Mouse (Mus musculus): ENCODE data around the gene Lin28b.

The Lin28b gene

GRCm38 (mm10) chr10:45370545-45370944 is 115.7 kb downstream of the Lin28b start:
- TF ChIP-seq GATA4 (IDR thresholded peaks at IDR 0.05; ENCODE audit: insufficient replicate concordance, low read length) = no peak

- TF ChIP-seq GATA4 (IDR thresholded peaks at IDR 0.05; ENCODE audit: insufficient replicate concordance, low read length) = no peak
These were observed 116.6 kb downstream of the Lin28b start for GRCm38 (mm10) chr10:45369639-45370038.

DNA sequence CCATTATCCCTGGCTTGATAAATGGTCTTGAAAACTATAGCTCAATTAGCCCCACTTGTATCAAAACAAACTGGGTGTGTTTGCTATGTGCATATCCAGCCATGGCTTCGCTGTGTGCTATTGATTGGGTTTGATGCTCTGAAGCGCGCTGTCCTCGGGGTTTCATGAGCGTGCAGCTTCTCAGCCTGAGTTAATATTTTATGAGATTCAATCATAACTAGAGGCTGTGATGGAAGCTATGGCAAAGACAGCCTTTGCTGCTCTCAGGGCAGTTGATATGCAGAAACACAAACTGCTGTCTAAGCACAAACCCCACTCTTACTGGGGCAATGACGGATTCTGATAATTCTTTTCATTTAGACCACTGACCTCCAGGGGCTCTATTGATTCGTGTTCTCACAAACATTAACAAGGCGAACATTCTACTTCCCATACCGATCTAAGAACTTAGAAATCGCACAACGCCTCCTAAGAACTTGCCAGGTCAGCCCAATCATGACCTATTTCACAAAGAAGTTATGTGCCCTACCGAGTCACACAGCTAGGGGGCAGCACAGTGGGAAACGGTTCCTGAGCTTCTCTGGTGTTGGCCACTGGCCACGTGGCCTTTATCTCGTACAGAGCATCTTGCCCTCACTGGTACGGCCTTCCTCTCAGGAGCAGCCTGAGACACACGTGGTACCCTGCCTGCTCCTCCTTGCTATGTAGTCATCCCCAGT is 119.0 kb downstream of the Lin28b start:
- no peak for TF ChIP-seq GATA4 (IDR thresholded peaks at IDR 0.05; ENCODE audit: insufficient replicate concordance, low read length)

- no peak for TF ChIP-seq GATA4 (IDR thresholded peaks at IDR 0.05; ENCODE audit: insufficient replicate concordance, low read length)
These were observed 122.8 kb downstream of the Lin28b start for GRCm38 (mm10) chr10:45363396-45363795.

DNA sequence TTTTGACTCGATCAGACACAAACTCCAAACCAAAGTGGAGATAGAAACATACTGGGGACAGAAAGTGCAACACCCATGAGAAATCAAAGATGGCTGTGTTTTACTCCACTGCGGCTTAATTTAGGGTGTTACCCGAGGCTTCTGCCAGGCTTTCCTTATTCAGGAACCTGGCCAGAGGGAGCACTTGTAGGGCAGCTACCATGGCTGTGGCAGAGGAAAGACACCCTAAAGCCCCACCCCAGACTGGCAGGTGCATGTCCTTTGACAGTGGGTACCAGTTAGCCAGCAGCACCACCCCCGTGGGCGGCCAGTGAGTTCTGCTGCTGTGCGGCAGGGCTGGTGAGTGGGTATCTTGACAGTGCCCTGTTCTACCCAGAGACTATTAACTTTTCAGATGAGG is 130.1 kb downstream of the Lin28b start:
- no peak for TF ChIP-seq GATA4 (IDR thresholded peaks at IDR 0.05; ENCODE audit: insufficient replicate concordance, low read length)

DNA sequence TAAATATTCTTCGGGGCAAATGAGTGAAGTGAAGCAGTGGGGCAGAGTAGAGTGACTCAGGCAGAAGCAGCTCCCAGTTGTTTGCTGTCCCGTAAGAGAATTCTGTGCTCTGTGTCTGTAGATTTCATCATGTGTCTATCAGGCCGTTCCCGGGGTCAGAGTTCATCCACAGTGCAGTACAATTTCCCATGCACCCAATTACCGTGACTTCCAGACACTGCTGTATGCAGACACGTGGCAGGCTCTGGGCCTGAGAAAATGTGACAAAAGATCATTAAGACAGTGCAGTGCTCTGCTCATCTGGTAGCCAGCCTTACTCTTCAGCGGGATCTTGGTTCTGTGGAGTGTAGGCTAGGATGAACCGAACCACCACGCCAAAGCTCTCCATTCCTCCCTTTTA is 141.0 kb downstream of the Lin28b start:
- TF ChIP-seq GATA4 (IDR thresholded peaks at IDR 0.05; ENCODE audit: insufficient replicate concordance, low read length) = no peak

GRCm38 (mm10) chr10:45344381-45344780 is 141.8 kb downstream of the Lin28b start:
- no peak for TF ChIP-seq GATA4 (IDR thresholded peaks at IDR 0.05; ENCODE audit: insufficient replicate concordance, low read length)

- no peak for TF ChIP-seq GATA4 (IDR thresholded peaks at IDR 0.05; ENCODE audit: insufficient replicate concordance, low read length)
These were observed 147.1 kb downstream of the Lin28b start for GRCm38 (mm10) chr10:45339106-45339505.

GRCm38 (mm10) chr10:45335434-45336422 is 150.5 kb downstream of the Lin28b start, which contains the start of gene Bves:
Gene Bves, plus strand, starts transcription at chr10:45335772.
- no peak for TF ChIP-seq GATA4 (IDR thresholded peaks at IDR 0.05; ENCODE audit: insufficient replicate concordance, low read length)

DNA sequence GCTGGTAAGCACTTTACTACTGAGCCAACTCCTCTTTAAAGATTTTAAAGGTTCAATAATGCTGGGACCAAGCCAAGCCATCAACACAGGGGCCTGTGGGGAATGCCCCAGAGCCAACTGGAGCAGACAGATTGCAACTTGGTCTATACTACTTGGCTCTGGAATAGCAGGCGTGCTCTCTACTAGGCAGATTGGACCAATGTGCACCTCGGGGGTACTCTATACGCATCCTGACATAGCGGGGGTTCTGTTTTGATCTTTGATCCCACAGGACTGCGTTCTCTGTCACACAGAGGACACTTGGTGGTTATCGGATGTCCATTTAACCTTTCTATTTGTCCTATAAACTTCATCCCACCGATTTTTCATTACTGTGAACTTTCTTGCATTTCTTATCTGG is 151.3 kb downstream of the Lin28b start:
- no peak for TF ChIP-seq GATA4 (IDR thresholded peaks at IDR 0.05; ENCODE audit: insufficient replicate concordance, low read length)

GRCm38 (mm10) chr10:45328196-45329000 is 157.8 kb downstream of the Lin28b start:
- TF ChIP-seq GATA4 (IDR thresholded peaks at IDR 0.05; ENCODE audit: insufficient replicate concordance, low read length) = no peak

Data from liver, adult (tissue).